Mouse (Mus musculus): ENCODE results near the gene Clic3.

- no peak for TF ChIP-seq CTCF (IDR thresholded peaks at IDR 0.05; ENCODE audit: borderline replicate concordance, insufficient read depth, low read depth, low read length)
- no peak for TF ChIP-seq POLR2A (IDR thresholded peaks at IDR 0.05; ENCODE audit: borderline replicate concordance, insufficient read depth, low read length)
Measured at GRCm38 (mm10) chr2:25441067-25441466, 15.6 kb upstream of the Clic3 start.

Measured in cerebellum, adult 2 months (tissue).